Mouse (Mus musculus) lung, postnatal 25 days (tissue): Measurements from ENCODE around the gene Ncoa1.

ENCODE experiments used
- DNase-seq: peaks from one replicate; pipeline ENCODE4 v3.0.0; 2022; ENCODE audit warnings: low spot score

The Ncoa1 gene

GRCm38 (mm10) chr12:4476832-4477671, at the start of gene Ncoa1:
Gene Ncoa1, minus strand, starts transcription at chr12:4477182.
- peak; percentile 58 for DNase-seq

- no peak for DNase-seq
Observed at GRCm38 (mm10) chr12:4524546-4524945, 47.6 kb upstream of the Ncoa1 start.

- no peak for DNase-seq
Observed at GRCm38 (mm10) chr12:4523688-4524298, 46.8 kb upstream of the Ncoa1 start.

GRCm38 (mm10) chr12:4523208-4523607, 46.2 kb upstream of the Ncoa1 start:
- DNase-seq: no peak

DNA sequence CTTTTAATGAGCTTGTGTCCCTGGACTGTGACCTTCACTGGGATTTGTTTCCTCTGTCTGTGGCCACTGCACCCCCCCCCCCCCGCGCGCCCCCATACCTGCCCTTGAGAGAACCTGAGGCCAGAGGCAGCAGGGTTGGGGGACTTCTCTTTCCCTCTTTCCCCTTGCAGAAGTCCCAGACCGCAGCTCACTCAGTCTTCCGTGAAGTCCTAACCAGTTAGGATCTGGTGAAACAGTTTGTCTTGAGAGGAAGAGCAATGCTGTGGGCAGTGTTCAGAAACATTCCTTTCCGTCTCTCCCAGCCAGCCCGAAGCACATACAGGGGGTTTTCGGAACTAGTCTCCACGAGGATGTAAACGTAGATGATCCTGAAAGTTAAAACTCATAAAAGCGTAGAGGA, 42.0 kb upstream of the Ncoa1 start:
- DNase-seq: no peak

GRCm38 (mm10) chr12:4509591-4510061, 32.6 kb upstream of the Ncoa1 start:
- no peak for DNase-seq

DNA sequence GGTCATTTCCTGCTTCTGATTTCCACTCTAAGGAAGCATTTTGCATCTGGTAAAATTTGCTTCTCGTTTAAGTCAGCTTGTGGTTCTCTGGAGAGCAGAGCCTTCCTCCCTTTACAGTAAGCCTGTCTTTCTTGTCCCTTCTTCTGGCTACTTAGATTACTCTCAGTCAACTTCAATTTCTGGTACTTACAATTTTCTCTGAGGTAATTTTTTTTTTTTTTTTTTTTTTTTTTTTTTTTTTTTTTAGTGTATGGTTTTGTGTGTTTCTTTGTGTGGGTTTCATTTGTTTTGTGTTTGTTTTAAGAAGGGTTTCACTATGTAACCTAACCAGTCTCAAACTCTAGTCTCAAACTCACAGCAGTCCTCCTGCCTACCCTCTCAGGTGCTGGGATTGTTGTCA, 31.2 kb upstream of the Ncoa1 start:
- no peak for DNase-seq

DNA sequence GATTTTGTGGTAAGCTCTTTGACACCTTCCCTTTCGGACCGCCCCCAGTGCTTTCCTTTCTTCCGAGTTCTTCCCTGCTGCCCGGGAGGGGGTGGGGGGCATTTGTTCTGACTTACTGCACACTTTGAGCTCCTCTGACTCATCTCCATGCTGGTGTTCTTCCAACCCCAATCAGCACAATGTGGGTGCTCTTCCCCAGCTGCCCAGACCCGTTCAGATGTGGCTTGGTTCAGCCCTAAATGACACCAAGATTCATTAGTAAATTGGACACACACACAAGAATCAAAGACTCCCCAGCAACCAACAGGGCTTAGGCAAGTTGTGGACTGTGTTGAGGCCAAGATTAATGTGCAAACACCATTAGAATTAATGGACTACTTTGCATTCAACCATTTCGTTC, 30.5 kb upstream of the Ncoa1 start:
- DNase-seq: no peak

DNA sequence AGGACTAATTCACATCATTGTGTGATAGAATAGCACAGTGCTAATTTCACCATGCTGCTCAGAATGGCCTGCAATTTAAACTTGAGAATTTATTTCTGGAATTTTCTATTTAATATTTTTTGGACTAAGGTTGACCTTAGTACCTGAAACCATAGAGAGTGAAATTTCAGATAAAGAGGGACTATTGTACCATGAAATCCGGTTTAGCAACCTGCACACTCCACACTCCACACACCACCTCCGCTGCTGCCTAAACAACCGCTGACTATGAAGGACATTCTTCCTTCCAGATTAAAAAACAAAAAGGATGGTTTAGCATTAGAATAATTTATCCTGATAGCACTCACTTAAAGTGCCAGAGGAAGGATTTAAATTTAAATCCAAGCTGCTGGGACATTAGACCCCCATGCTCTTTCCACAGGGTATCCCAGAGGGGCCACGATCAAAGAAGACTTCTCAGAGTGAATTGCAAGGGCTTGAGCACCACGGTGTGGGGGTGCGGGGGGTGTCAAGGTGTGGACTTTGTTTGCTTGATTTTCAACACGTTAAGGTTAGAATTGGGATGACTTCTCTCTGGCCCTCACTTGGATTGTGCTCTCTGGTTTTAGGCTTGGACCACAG, 29.9 kb upstream of the Ncoa1 start:
- DNase-seq: no peak

DNA sequence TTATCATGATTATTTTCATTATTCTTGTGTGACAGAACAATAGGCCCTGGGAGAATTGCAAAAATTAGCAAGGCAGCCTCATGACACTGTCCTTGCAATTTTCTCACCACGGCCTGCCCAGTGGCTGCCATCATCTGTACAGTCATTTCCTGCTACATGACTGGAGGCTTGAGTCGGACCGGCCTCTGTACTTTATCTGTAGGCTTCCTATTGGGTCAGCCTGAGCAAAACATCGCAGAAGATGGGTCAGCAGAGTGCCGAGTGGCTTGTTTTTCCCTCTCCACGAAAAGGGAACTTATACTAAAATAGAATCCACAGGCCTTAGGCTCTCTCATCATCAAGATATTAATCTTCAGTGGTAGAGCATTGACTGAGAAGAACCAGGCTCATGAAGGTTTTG, 28.3 kb upstream of the Ncoa1 start:
- no peak for DNase-seq

- DNase-seq: no peak
Observed at GRCm38 (mm10) chr12:4503673-4504326, 26.8 kb upstream of the Ncoa1 start.

DNA sequence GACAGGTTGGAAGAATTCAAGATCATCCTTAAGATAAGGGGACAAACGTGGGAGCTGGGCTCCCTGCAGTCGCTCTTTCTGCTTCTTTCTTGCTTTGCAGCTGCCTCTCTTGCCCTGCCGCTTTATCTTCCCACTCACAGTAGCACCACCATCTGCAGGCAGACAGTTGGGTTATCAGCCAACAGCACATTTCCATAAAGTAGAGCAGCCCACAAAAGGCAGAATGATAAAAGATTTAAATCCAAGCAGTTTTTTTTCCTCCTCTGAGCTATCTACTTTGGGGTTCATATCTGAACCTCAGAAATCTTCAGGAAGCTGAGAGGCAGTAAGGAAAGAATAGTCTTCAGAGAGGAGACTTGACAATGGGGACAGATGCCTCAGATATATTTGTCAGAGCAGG, 24.9 kb upstream of the Ncoa1 start:
- no peak for DNase-seq

- no peak for DNase-seq
Observed at GRCm38 (mm10) chr12:4500516-4500915, 23.5 kb upstream of the Ncoa1 start.

DNA sequence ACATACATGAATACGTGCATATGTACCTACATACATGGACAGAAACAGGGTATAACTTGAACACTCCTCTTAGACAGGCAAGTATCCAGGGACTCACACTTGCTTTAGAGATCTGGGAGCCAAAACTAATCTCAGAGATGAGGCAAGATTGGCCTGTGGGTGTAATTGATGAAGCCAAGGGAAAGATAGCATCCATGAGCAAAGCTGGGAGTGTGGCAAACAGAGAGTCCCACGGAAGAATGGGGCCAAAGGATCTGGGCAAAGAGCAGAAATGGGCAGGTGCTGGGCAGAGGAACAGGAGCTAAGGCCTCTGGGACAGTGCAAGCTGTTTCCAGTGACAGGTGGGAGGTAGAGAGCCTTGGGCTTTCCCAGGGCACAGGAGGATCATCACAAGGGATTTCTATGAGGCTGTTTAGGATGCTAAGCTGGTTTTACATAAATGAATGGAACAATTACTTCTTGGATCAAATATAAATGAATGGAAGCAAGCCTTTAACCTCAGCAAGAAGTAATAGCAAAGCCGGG, 22.7 kb upstream of the Ncoa1 start:
- DNase-seq: no peak

DNA sequence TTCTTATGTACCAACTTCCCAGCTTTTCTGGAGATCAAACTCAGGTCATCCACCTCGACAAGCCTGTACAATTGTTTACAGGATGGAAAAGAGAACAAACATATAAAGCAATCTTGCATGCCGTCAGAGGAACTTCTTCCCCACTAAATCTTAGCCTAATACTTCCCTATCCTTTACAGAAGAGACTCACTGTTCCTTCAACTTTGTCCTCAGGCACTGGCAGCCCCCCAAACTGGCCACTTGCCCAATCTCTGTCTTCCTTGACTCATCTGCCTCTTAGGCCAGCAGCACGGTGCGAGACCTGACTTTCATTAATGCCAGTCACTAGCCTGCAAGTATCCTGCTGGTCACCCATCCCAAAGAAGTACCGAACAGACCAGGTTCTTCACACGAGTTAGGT, 11.4 kb upstream of the Ncoa1 start:
- DNase-seq: peak; percentile 49

- no peak for DNase-seq
Observed at GRCm38 (mm10) chr12:4483386-4483785, 6.4 kb upstream of the Ncoa1 start.

DNA sequence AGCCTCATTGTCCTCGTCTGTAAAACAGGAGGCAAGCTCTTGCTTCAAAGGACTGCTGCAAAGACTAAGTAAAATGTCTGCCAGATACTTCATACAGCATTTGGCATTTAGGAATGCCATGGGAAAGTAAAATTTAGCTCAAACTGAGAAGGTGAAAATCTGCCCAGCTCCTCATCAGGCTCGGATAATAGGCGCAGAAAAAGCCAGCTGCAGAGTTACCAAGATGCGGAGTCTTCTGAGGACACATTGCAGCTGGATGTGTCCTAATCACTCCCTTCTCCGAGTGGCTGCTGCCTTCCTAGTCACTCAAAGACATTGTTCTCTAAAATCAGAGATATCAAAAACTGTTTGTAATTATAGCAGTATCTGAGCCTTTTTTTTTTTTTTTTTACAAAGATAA, 4.7 kb upstream of the Ncoa1 start:
- DNase-seq: no peak

DNA sequence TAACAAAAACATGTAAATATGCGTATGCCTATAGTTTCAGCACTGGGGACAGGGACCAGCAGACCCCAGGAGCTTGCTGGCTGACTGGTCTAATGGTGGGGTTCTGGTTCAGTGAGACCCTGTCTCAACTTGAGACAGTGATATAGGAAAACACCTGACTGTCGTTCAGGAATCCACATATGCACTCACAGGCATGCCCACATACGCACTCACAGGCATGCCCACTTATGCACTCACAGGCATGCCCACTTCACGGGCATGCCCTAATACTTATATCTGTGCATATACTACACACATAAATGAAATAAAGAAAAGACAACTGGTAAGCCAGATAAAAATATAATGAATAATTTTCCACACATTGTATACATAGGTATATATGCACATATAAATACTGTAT, 3.3 kb upstream of the Ncoa1 start:
- no peak for DNase-seq

GRCm38 (mm10) chr12:4479171-4479881, 2.3 kb upstream of the Ncoa1 start:
- DNase-seq: no peak

GRCm38 (mm10) chr12:4477941-4478795, 1.2 kb upstream of the Ncoa1 start:
- DNase-seq: no peak
